Mouse (Mus musculus): ENCODE results near the gene Cep104.

- TF ChIP-seq MAFK (IDR thresholded peaks at IDR 0.05; ENCODE audit: insufficient read depth, low read depth, low read length), result no peak
- TF ChIP-seq ZC3H11A (IDR thresholded peaks at IDR 0.05; ENCODE audit: borderline replicate concordance, low read depth, low read length), result no peak
- TF ChIP-seq HCFC1 (IDR thresholded peaks at IDR 0.05; ENCODE audit: borderline replicate concordance, insufficient read depth, low read length), result no peak
- no peak for TF ChIP-seq CHD2 (IDR thresholded peaks at IDR 0.05; ENCODE audit: low read depth, low read length)
- no peak for TF ChIP-seq ZNF384 (IDR thresholded peaks at IDR 0.05; ENCODE audit: low read depth, low read length)
These were observed 67.6 kb downstream of the Cep104 start, which contains the start of gene Ccdc27 for GRCm38 (mm10) chr4:154042577-154042976.

Data from ES-E14 (cell line).